Mouse (Mus musculus) forebrain, embryonic 10.5 days (tissue): ENCODE measurements around the gene Drd3. TPM values are rescaled to one million over a fixed set of nuclear protein-coding genes. Genes with fewer than 3 reads are reported as not detected.

Source experiments
- DNase-seq: peaks from one replicate; pipeline ENCODE4 v3.0.0-alpha.2; 2017; ENCODE audit warnings: low spot score; ENCODE audit errors: extremely low spot score
- H3K27ac ChIP-seq: fragments of 300-500 bp; sonication (generic); 2 replicates; pipeline ENCODE4 v1.5.1; 2016; ENCODE audit warnings: mild to moderate bottlenecking
- H3K27me3 ChIP-seq: fragments of 300-500 bp; sonication (generic); 2 replicates; pipeline ENCODE4 v1.6.1; 2016; ENCODE audit warnings: mild to moderate bottlenecking; ENCODE audit not compliant: poor library complexity, severe bottlenecking
- H3K36me3 ChIP-seq: fragments of 300-500 bp; sonication (generic); replicated peaks from 2 replicates; pipeline ENCODE4 v1.6.1; 2016; ENCODE audit warnings: mild to moderate bottlenecking, moderate library complexity
- H3K4me1 ChIP-seq: fragments of 300-500 bp; sonication (generic); 2 replicates; pipeline ENCODE4 v1.6.1; 2016
- H3K4me3 ChIP-seq: fragments of 300-500 bp; sonication (generic); 2 replicates; pipeline ENCODE4 v1.5.1; 2016; ENCODE audit warnings: mild to moderate bottlenecking, moderate library complexity
- H3K9me3 ChIP-seq: fragments of 300-500 bp; sonication (generic); 2 replicates; pipeline ENCODE4 v1.6.1; 2016; ENCODE audit warnings: mild to moderate bottlenecking, moderate library complexity
- WGBS: fragments of 180-500 bp; shearing (Covaris S2); methylation state at CpG from one replicate; pipeline ENCODE4 v1.1.7; 2016; 5-methylcytosine and 5-hydroxymethylcytosine counted together
- polyA plus RNA-seq: library from polyadenylated mRNA; unstranded; fragments of >200 nt; fragmentation: Nextera tagmentation; extraction: Ambion mirVana; gene quantifications from 2 replicates; pipeline ENCODE4 v1.2.1, GENCODE M21; 2016

Drd3 gene
- polyA plus RNA-seq: not detected in 2 replicates

DNA sequence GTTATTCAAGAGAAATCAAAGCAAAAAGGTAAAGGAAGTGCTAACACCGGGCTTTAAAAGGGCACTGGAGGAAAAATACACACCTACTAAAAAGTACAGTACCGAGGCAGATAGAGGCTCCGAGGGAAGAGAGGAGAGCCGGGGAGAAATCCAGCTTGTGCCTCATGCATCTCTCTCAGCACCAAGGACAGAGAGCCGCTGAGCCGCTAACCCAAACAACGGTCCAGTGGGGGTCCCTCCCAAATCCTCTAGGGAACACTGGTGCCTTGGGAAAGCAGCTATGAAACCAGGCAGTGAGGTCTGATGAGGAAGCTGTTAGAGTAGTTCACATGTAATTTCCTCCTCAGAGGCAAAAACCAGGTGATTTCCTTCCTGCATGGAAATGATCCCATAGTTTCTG is at the start of gene Drd3:
Drd3 (plus strand) TSS at position 276 of the 400 bp plus-strand sequence.
- Histone ChIP-seq H3K4me1 (peaks cover 6% of the 10 kb centered on the region), H3K36me3 (no peaks in the 10 kb centered on the region), H3K27me3 (no peaks in the 10 kb centered on the region), H3K27ac (no peak within 1 kb of the TSS), H3K9me3 (no peaks in the 10 kb centered on the region), H3K4me3 (no peak within 1 kb of the TSS)
- WGBS: 17% methylated on average over 7 of the region's 7 CpGs
- peak; percentile 17 for DNase-seq

GRCm38 (mm10) chr16:43708335-43709061 is 45.3 kb upstream of the Drd3 start:
- WGBS: 83% methylated on average over 13 of the region's 13 CpGs
- peaks cover 4% of the 10 kb centered on the region; the same call in 1 of the 2 replicates for H3K4me1 ChIP-seq
- no peak overlapping the region for H3K4me3 ChIP-seq
- no peak overlapping the region for H3K27ac ChIP-seq
- DNase-seq: no peak
- H3K9me3 ChIP-seq: no peaks in the 10 kb centered on the region
- H3K27me3 ChIP-seq: no peaks in the 10 kb centered on the region
- H3K36me3 ChIP-seq: no peaks in the 10 kb centered on the region

GRCm38 (mm10) chr16:43709062-43709413 is 44.8 kb upstream of the Drd3 start:
- no peak overlapping the region for H3K27ac ChIP-seq
- H3K4me1 ChIP-seq: peaks cover 4% of the 10 kb centered on the region; the same call in 1 of the 2 replicates
- H3K36me3 ChIP-seq: no peaks in the 10 kb centered on the region
- 89% methylated on average over 15 of the region's 15 CpGs for WGBS
- no peaks in the 10 kb centered on the region for H3K27me3 ChIP-seq
- H3K4me3 ChIP-seq: no peak overlapping the region
- DNase-seq: no peak
- H3K9me3 ChIP-seq: no peaks in the 10 kb centered on the region

DNA sequence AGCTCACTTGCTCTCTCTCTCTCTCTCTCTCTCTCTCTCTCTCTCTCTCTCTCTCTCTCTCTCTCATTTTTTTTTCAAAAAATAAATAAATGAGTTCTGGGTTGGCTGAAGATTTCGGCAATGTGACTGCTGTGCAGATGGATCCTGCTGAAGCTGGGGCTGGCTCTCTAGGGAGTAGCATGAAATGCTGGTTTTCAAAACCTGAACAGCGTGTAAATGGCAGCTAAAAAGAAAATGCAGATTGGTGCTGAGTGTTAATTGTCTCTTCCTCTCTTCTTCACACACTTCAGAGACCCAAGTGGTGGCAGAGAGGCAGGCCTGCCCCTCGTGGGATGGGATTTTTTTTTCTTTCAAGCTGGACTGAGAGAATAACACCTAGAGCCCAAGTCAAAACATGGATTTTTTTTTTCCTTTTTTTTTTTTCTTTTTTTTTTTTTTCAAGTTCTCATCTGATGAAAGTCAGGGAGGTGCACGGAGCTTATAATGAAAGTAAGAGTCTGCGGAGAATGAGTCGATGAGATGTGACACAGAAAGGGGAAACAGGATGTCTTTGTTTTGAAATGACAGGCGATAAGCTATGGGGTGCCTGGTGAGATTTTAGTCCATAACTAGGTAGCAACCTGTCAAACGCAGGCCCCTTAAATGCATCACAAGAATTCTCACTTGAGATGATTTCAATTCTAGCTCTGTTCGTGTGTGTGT is 44.2 kb upstream of the Drd3 start:
- peaks cover 4% of the 10 kb centered on the region; the same call in 1 of the 2 replicates for H3K4me1 ChIP-seq
- H3K36me3 ChIP-seq: no peaks in the 10 kb centered on the region
- no peaks in the 10 kb centered on the region for H3K27me3 ChIP-seq
- WGBS: 73% methylated on average over 9 of the region's 9 CpGs
- H3K4me3 ChIP-seq: no peak overlapping the region
- no peak overlapping the region for H3K27ac ChIP-seq
- no peaks in the 10 kb centered on the region for H3K9me3 ChIP-seq
- no peak for DNase-seq

DNA sequence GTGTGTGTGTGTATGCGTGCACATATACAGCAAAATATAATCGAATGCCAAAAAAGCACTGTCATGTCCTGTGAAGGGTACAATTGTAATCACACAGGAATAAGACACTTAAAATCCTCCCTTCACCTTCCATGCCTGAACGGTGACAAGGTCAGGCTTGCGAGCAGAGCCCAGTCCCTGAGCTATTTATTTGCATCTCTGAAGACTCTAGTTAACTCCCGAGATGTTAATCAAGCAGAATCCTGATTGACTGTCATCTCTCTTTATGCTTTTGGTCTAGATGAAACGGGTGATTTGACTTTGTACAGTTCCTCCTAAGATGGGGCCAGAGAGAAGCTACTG is 43.7 kb upstream of the Drd3 start:
- no peak overlapping the region for H3K4me3 ChIP-seq
- H3K9me3 ChIP-seq: no peaks in the 10 kb centered on the region
- 78% methylated on average over 6 of the region's 6 CpGs for WGBS
- no peak for DNase-seq
- H3K27me3 ChIP-seq: no peaks in the 10 kb centered on the region
- H3K36me3 ChIP-seq: no peaks in the 10 kb centered on the region
- peaks cover 4% of the 10 kb centered on the region; the same call in 1 of the 2 replicates for H3K4me1 ChIP-seq
- no peak overlapping the region for H3K27ac ChIP-seq

GRCm38 (mm10) chr16:43710651-43711050 is 43.2 kb upstream of the Drd3 start:
- no peaks in the 10 kb centered on the region for H3K9me3 ChIP-seq
- no peak for DNase-seq
- no peak overlapping the region for H3K27ac ChIP-seq
- no peak overlapping the region for H3K4me3 ChIP-seq
- H3K36me3 ChIP-seq: no peaks in the 10 kb centered on the region
- H3K4me1 ChIP-seq: peaks cover 4% of the 10 kb centered on the region; the same call in 1 of the 2 replicates
- WGBS: 91% methylated on average over 11 of the region's 11 CpGs
- no peaks in the 10 kb centered on the region for H3K27me3 ChIP-seq

DNA sequence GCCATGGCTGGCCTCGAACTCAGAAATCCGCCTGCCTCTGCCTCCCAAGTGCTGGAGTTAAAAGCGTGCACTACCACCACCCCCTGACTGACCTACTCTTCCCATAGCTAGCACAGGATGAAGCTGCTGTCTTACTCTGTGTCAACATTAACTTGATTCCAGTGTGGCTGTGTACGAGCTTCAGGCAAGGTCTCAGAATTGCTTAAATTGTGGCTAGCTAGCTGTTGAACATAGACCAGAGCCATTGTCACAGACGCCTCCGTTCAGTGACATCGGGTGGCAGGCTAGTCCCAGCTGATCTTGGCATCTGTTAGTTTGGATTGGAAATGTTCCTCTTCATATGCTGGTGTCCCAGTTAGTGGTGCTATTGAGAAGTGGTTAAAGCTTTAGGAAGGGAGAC is 42.5 kb upstream of the Drd3 start:
- Histone ChIP-seq H3K4me1 (peaks cover 4% of the 10 kb centered on the region; the same call in 1 of the 2 replicates), H3K4me3 (no peak overlapping the region), H3K27ac (no peak overlapping the region), H3K27me3 (no peaks in the 10 kb centered on the region), H3K9me3 (no peaks in the 10 kb centered on the region), H3K36me3 (no peaks in the 10 kb centered on the region)
- DNase-seq: no peak
- WGBS: 91% methylated on average over 7 of the region's 7 CpGs

DNA sequence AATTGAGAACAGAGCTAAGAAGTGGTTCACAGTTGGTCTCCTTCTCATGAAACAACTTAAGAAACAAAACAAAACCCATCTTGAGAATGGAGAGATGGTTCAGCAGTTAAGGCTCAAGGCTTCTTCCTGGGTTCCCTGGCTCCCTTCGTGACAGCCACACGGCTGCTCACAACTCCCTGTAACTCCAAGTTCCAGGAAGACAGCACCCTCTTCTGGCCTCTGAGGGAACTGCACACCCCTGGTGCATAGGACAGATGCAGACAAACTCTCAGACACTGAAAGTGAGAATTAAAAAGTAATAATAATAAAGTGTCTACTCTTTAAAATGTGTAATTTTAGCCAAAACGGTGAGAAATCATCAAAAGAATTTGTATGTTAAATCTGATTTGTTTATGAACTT is 29.4 kb upstream of the Drd3 start:
- no peaks in the 10 kb centered on the region for H3K9me3 ChIP-seq
- no peak overlapping the region for H3K27ac ChIP-seq
- no peaks in the 10 kb centered on the region for H3K4me1 ChIP-seq
- no peaks in the 10 kb centered on the region for H3K27me3 ChIP-seq
- 67% methylated on average over 3 of the region's 3 CpGs for WGBS
- no peak for DNase-seq
- no peak overlapping the region for H3K4me3 ChIP-seq
- no peaks in the 10 kb centered on the region for H3K36me3 ChIP-seq

DNA sequence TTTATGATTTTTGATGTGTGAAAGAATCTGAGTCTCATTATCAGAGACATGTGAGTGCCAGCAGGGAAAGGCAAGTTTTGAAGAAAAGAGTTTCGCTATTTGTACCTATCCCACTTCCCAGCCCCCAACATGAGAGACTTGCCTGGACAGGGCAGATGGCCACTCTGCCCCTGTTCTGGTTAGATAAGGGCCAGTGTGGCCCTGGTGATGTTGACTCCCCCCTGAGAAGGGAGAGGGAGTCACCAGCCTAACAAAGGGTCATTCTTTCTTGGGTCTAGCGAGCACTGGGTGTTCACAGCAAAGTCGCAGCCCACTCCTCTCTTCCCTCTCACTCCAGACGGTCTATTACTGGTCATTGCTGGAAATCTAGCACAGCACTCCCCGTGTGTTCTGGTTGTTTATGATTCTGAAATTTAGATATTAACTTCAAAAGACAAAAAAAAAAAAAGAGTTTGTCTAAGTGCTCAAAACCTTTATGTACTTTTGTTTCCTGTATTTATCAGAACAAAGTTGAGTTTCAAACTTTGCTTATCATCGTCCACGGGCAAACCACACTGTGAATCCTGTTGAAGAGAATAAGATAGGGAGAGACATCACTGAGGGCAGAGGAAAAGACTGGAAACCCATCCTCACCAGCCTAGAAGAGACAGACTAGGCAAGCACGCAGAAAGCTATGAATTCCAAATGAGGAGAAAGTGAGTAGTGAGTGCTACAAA is 24.2 kb upstream of the Drd3 start:
- DNase-seq: no peak
- 84% methylated on average over 8 of the region's 8 CpGs for WGBS
- no peaks in the 10 kb centered on the region for H3K4me1 ChIP-seq
- H3K27me3 ChIP-seq: no peaks in the 10 kb centered on the region
- H3K9me3 ChIP-seq: no peaks in the 10 kb centered on the region
- no peak overlapping the region for H3K4me3 ChIP-seq
- H3K27ac ChIP-seq: no peak overlapping the region
- no peaks in the 10 kb centered on the region for H3K36me3 ChIP-seq

GRCm38 (mm10) chr16:43730281-43730680 is 23.5 kb upstream of the Drd3 start:
- Histone ChIP-seq H3K4me1 (no peaks in the 10 kb centered on the region), H3K27ac (no peak overlapping the region), H3K27me3 (no peaks in the 10 kb centered on the region), H3K9me3 (no peaks in the 10 kb centered on the region), H3K4me3 (no peak overlapping the region), H3K36me3 (no peaks in the 10 kb centered on the region)
- 91% methylated on average over 4 of the region's 4 CpGs for WGBS
- no peak for DNase-seq

DNA sequence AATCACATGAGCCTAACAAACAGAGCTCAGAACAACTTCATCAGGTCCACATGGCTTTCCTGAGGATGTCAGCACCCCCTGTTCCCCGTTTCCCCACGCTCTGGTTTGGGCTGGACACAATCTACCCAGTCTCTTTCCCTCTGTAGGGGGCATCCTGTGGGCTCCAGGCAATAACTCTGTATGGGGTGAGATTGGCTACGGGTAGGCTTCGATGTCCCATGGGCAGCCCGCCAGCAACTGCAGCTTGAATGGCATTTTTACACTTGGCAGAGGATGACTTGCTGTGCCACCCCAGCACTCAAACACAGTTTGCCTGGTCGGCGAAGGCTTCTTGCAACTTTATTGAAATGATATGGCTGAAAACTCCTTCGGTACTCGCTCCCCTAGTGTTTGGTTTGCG is 21.3 kb upstream of the Drd3 start:
- H3K4me3 ChIP-seq: no peak overlapping the region
- no peaks in the 10 kb centered on the region for H3K36me3 ChIP-seq
- WGBS: 95% methylated on average over 10 of the region's 10 CpGs
- DNase-seq: no peak
- H3K27ac ChIP-seq: no peak overlapping the region
- H3K9me3 ChIP-seq: no peaks in the 10 kb centered on the region
- no peaks in the 10 kb centered on the region for H3K4me1 ChIP-seq
- no peaks in the 10 kb centered on the region for H3K27me3 ChIP-seq

- WGBS: 90% methylated on average over 5 of the region's 5 CpGs
- Histone ChIP-seq H3K36me3 (no peaks in the 10 kb centered on the region), H3K4me3 (no peak overlapping the region), H3K27ac (no peak overlapping the region), H3K9me3 (no peaks in the 10 kb centered on the region), H3K27me3 (no peaks in the 10 kb centered on the region), H3K4me1 (no peaks in the 10 kb centered on the region)
- no peak for DNase-seq
Measured at GRCm38 (mm10) chr16:43732900-43733299, 20.9 kb upstream of the Drd3 start.

- Histone ChIP-seq H3K36me3 (no peaks in the 10 kb centered on the region), H3K9me3 (no peaks in the 10 kb centered on the region), H3K4me1 (no peaks in the 10 kb centered on the region), H3K27me3 (no peaks in the 10 kb centered on the region), H3K27ac (no peak overlapping the region), H3K4me3 (no peak overlapping the region)
- 90% methylated on average over 4 of the region's 4 CpGs for WGBS
- DNase-seq: no peak
Measured at GRCm38 (mm10) chr16:43737933-43738332, 15.9 kb upstream of the Drd3 start.
